Mouse (Mus musculus): ENCODE data around the gene Hoxd3. TPM values are rescaled to one million over a fixed set of nuclear protein-coding genes. Genes with fewer than 3 reads are reported as not detected.

Gene Hoxd3
- polyA plus RNA-seq, 1 experiment from 2014 or later, result 0.55 TPM

DNA sequence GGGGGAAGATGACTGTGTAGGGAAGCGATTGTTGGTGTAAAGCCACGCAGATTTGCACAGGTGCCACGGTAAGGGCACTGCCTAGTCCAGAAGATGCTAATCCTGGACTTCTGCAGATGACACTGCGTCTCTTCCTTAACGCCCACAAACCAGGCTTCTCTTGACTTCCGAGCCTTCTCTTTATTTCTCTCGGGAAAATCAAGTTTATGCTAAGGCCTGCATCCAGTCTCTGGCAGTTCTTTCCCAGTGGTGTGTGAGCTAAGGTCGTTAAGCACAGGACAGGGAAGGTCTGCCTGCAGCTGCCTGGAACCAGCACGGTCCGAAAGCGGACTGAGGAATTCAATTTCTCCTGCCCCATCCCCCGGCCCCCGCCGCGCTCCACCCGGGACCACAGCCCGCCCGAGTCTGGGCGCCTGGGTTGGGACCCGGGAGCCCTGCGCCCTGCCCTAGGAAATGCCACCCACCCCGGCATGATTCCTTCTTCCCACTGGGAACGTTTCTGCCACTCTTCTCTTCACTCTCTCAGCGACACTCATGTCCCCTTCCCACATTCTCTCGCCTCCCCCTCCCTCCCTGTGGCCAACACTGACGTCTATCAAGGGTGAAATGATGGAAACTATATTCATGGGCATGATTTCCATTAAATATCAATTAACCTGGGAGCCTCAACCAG, 7.9 kb upstream of the Hoxd3 start:
- peaks cover 4% of the 10 kb centered on the region; the same call in 1 of the 2 replicates for H3K36me3 ChIP-seq
- 10% methylated on average over 26 of the region's 26 CpGs for WGBS
- ATAC-seq (ENCODE audit: insufficient number of reproducible peaks, low FRiP score, low TSS enrichment, low read depth), result peak; percentile 15; the same call in 1 of the 2 replicates
- peak overlapping the region; percentile 90; the same call in 1 of the 2 replicates for H3K4me2 ChIP-seq
- H3K4me1 ChIP-seq, result peaks cover 39% of the 10 kb centered on the region
- no peak overlapping the region for H3K9ac ChIP-seq
- peak overlapping the region; percentile 61 for H3K4me3 ChIP-seq
- peaks cover 88% of the 10 kb centered on the region for H3K27me3 ChIP-seq
- peak overlapping the region; percentile 83; the same call in 1 of the 2 replicates for H3K27ac ChIP-seq
- H3K9me3 ChIP-seq, result no peaks in the 10 kb centered on the region

DNA sequence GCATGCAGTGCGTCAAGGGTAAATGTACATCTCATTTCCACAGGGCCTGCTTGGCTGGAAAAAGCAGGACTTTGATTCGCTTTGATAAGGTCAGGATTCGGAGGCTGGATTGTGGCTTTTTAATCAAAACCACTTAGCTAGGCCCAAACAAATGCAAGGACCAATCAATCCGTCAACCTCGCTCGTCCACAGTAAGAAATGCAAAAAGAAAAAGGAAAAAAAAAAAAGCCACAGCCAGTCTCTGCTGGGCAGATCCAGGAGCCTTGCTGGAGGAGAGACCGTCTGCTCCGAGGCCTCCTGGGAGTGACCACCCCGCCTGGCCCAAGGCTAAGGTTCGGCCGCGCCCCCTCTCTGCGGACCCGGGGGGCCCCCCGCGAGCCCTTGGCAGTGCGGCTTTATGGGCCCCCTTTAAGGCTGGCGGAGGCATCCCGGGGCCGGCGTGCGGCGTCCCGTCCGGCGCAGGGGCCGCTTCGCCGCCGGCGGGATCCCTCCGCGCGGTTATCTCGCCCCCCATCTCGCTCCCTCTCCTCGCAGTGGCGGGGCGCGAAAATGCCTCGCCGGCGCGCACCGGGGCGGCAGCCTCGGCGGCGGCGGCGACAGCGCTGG, 7.2 kb upstream of the Hoxd3 start, which contains the start of gene Hoxd8:
Hoxd8 (plus strand) TSS at position 223 of the 606 bp plus-strand sequence.
- H3K4me1 ChIP-seq, result peaks cover 37% of the 10 kb centered on the region
- WGBS, result 1% methylated on average over 42 of the region's 52 CpGs
- peak within 1 kb of the TSS; percentile 83 for H3K27ac ChIP-seq
- H3K36me3 ChIP-seq, result peaks cover 4% of the 10 kb centered on the region; the same call in 1 of the 2 replicates
- H3K4me2 ChIP-seq, result peak within 1 kb of the TSS; percentile 90
- peaks cover 88% of the 10 kb centered on the region for H3K27me3 ChIP-seq
- H3K9ac ChIP-seq, result peak within 1 kb of the TSS; percentile 54
- no peaks in the 10 kb centered on the region for H3K9me3 ChIP-seq
- ATAC-seq (ENCODE audit: insufficient number of reproducible peaks, low FRiP score, low TSS enrichment, low read depth), result no peak
- peak within 1 kb of the TSS; percentile 61 for H3K4me3 ChIP-seq

DNA sequence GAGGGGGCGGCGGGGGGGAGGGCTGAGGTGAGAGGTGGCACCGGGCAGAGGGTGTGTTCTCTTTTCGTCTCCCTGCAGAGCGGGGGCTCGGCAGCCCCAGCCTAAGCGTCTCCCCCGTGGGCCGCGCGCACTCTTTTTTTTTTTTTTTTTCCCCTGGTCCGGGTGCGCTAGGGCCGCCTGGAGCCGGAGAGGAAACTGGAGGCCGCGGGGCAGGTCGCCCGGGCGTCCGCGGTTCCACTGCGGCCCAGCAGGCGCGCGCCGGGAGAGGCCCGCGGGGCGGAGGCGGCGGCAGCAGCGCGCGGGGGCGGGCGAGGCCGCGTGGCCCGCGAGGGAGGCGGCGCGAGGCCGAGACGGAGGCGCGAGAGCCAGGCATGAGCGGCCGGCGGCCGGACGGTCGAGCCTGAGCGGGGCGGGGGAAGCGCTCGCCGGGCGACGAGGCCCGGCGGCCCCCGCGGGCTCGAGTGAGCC, 6.7 kb upstream of the Hoxd3 start:
- ATAC-seq (ENCODE audit: insufficient number of reproducible peaks, low FRiP score, low TSS enrichment, low read depth), result no peak; the same call in 1 of the 2 replicates
- H3K4me3 ChIP-seq, result peak overlapping the region; percentile 61
- peak overlapping the region; percentile 83 for H3K27ac ChIP-seq
- peak overlapping the region; percentile 90 for H3K4me2 ChIP-seq
- H3K9ac ChIP-seq, result peak overlapping the region; percentile 54
- H3K4me1 ChIP-seq, result peaks cover 33% of the 10 kb centered on the region
- peaks cover 3% of the 10 kb centered on the region; the same call in 1 of the 2 replicates for H3K36me3 ChIP-seq
- peaks cover 88% of the 10 kb centered on the region for H3K27me3 ChIP-seq
- no peaks in the 10 kb centered on the region for H3K9me3 ChIP-seq
- WGBS, result 0% methylated on average over 17 of the region's 66 CpGs

GRCm38 (mm10) chr2:74705467-74706089, 6.1 kb upstream of the Hoxd3 start:
- Histone ChIP-seq H3K36me3 (no peaks in the 10 kb centered on the region), H3K4me1 (peaks cover 27% of the 10 kb centered on the region), H3K27me3 (peaks cover 88% of the 10 kb centered on the region), H3K27ac (peak overlapping the region; percentile 83), H3K9ac (peak overlapping the region; percentile 54), H3K9me3 (no peaks in the 10 kb centered on the region), H3K4me3 (peak overlapping the region; percentile 61), H3K4me2 (peak overlapping the region; percentile 90)
- WGBS, result under 1% methylated on average over 80 of the region's 85 CpGs
- no peak for ATAC-seq (ENCODE audit: insufficient number of reproducible peaks, low FRiP score, low TSS enrichment, low read depth)

DNA sequence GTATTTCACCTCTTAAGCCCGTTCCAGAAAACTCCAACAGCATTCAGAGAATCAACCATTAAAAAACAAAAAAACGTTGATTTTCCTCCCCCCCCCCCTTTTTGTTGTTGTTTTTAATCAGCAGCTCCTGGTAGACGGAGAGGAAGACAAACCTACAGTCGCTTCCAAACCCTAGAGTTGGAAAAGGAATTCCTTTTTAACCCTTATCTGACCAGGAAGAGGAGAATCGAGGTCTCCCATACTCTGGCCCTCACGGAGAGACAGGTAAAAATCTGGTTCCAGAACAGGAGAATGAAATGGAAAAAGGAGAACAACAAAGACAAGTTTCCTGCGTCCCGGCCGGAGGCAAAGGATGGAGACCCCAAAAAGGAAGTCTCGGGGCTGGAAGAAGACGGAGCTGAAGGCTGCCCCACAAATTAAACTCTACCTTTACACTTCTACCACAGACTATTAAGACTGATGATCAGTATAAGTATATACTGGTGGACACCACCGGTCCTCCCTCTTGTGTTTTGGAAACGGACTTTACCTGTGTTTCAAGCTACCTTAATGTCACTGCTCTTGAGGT, 5.2 kb upstream of the Hoxd3 start:
- no peaks in the 10 kb centered on the region for H3K9me3 ChIP-seq
- H3K9ac ChIP-seq, result no peak overlapping the region
- H3K27ac ChIP-seq, result no peak overlapping the region
- peaks cover 24% of the 10 kb centered on the region for H3K4me1 ChIP-seq
- WGBS, result 7% methylated on average over 13 of the region's 13 CpGs
- no peaks in the 10 kb centered on the region for H3K36me3 ChIP-seq
- peaks cover 86% of the 10 kb centered on the region for H3K27me3 ChIP-seq
- peak overlapping the region; percentile 61 for H3K4me3 ChIP-seq
- ATAC-seq (ENCODE audit: insufficient number of reproducible peaks, low FRiP score, low TSS enrichment, low read depth), result no peak
- H3K4me2 ChIP-seq, result peak overlapping the region; percentile 90; the same call in 1 of the 2 replicates

GRCm38 (mm10) chr2:74707599-74707998, 4.1 kb upstream of the Hoxd3 start:
- Histone ChIP-seq H3K27ac (no peak overlapping the region), H3K4me2 (no peak overlapping the region), H3K4me3 (0 out of 2 replicates have a peak overlapping the region, but pooled peaks have one; percentile 4), H3K9me3 (no peaks in the 10 kb centered on the region), H3K4me1 (peaks cover 33% of the 10 kb centered on the region), H3K9ac (no peak overlapping the region), H3K36me3 (no peaks in the 10 kb centered on the region), H3K27me3 (peaks cover 94% of the 10 kb centered on the region)
- no peak for ATAC-seq (ENCODE audit: insufficient number of reproducible peaks, low FRiP score, low TSS enrichment, low read depth)
- WGBS, result 36% methylated on average over 7 of the region's 7 CpGs

DNA sequence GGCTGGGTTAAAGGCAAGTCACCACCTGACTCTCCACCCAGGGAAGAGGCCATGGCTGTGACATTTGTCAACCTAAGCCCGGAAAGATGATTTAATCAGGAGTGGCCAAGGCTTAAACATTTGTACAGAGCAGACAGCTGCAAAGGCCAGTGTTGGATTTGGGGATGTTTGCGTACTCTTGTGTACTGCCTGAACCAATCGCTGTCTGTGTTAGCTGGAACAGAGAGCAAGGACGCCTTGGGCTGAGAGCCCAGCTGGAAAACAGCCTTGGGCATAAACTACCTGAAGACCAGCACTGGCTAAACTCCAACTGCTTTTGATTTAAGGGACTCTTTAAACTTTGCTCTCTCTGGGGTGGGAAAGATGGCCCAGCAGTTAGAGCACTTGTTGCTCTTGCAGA, 3.1 kb upstream of the Hoxd3 start:
- no peak overlapping the region for H3K9ac ChIP-seq
- H3K4me2 ChIP-seq, result no peak overlapping the region
- no peak for ATAC-seq (ENCODE audit: insufficient number of reproducible peaks, low FRiP score, low TSS enrichment, low read depth)
- H3K36me3 ChIP-seq, result no peaks in the 10 kb centered on the region
- peaks cover 96% of the 10 kb centered on the region for H3K27me3 ChIP-seq
- no peak overlapping the region for H3K4me3 ChIP-seq
- WGBS, result 27% methylated on average over 4 of the region's 4 CpGs
- H3K4me1 ChIP-seq, result peaks cover 32% of the 10 kb centered on the region
- no peaks in the 10 kb centered on the region for H3K9me3 ChIP-seq
- H3K27ac ChIP-seq, result no peak overlapping the region

DNA sequence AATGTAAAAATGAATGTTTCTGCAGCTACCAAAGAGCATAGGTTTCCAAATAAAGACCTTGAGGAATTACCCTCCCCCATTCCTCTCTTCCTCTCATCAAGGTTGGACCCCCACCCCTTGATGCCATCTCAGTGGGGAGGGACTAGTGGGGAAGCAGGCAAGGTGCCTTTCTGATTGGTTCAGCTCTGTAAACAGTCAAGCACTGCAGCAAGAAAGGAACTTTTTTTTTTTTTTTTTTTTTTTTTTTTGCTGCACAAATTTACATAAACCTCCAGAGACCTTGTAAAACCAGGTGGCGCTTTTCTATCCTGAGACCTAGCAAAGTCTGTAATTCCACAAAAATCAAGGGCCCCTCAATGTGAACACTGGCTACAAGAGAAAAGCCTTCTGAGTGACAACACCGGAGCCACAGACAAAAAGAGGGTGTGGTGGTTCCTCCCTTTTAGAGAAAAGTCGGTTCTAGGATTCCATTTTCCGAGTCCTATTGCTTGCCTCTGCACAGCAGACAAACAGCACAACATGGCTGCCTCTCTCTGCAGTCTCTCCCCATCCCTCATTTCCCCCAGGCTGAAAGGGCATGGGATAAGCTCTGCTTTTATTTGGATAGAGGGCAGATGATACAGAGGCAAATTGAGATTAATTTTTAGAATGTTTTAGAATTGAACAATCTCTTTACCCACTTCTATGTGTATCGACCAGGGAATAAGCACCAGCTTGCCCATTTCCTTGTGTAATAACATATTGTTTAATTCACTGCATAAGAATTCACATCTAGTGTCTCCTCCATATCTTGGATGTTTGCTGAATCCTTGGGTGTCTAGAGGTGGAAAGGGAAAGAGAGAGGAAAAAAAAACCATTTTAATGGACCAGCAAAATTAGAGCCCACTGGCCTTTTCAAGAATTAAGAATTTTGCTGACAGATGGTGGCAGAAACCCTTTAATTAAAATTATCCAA, 2.0 kb upstream of the Hoxd3 start:
- Histone ChIP-seq H3K4me2 (no peak overlapping the region), H3K27me3 (peaks cover 96% of the 10 kb centered on the region), H3K4me1 (peaks cover 25% of the 10 kb centered on the region), H3K9me3 (no peaks in the 10 kb centered on the region), H3K36me3 (no peaks in the 10 kb centered on the region), H3K4me3 (no peak overlapping the region), H3K27ac (no peak overlapping the region), H3K9ac (no peak overlapping the region)
- 15% methylated on average over 5 of the region's 5 CpGs for WGBS
- no peak for ATAC-seq (ENCODE audit: insufficient number of reproducible peaks, low FRiP score, low TSS enrichment, low read depth)

- Histone ChIP-seq H3K27me3 (peaks cover 96% of the 10 kb centered on the region), H3K36me3 (no peaks in the 10 kb centered on the region), H3K4me3 (peak overlapping the region; percentile 45), H3K4me2 (peak overlapping the region; percentile 72), H3K9ac (no peak overlapping the region), H3K9me3 (no peaks in the 10 kb centered on the region), H3K4me1 (peaks cover 23% of the 10 kb centered on the region), H3K27ac (no peak overlapping the region)
- 2% methylated on average over 16 of the region's 16 CpGs for WGBS
- no peak for ATAC-seq (ENCODE audit: insufficient number of reproducible peaks, low FRiP score, low TSS enrichment, low read depth)
Observed at GRCm38 (mm10) chr2:74710929-74711543, 691 bp upstream of the Hoxd3 start.

DNA sequence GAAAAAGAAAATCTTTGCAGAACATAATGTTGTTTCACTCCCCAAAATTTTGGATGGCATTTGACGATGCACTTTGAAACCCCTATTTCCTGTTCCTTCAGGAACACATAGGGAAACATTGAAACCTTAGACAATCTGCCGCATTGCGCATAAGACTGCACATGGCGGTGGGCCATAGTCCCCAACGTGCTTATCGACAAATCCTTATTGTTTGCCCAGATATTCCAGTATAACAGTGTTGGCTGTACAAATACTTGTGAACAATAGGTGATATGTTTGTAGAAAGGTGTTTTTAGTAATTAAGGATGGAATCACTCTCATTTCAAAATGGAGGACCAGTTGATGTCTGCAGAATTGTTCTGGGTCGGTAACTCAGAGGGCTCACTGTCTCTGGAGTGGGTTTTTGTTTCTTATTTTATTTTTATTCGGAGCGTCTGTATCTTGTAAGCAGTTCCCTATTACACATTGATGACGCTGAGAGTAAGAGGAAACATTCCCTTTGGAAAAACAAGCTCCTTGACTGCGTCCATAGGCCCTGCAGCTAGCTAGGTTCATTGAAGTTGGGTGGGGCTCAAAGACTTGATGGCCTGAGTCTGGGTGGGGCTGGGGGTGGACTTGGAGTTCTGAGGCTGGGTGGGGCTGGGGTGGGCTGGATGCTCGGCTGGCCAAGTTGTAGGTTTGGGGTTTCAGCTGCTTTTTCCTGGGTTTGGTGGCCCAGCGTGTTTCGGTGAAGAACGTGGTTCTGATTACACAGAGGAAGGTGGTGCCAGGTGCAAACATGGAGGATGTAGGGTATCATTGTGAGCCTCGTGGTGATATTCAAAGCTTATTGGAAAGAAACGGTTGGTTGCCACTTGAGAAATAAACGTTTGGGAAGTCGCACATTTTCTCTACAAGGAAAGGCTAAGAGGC, 1.8 kb downstream of the Hoxd3 start:
- H3K36me3 ChIP-seq, result no peaks in the 10 kb centered on the region
- peak overlapping the region; percentile 19; the same call in 1 of the 2 replicates for H3K4me2 ChIP-seq
- no peaks in the 10 kb centered on the region for H3K9me3 ChIP-seq
- 11% methylated on average over 19 of the region's 19 CpGs for WGBS
- ATAC-seq (ENCODE audit: insufficient number of reproducible peaks, low FRiP score, low TSS enrichment, low read depth), result no peak
- peaks cover 25% of the 10 kb centered on the region for H3K4me1 ChIP-seq
- no peak overlapping the region for H3K27ac ChIP-seq
- no peak overlapping the region for H3K9ac ChIP-seq
- H3K27me3 ChIP-seq, result peaks cover 97% of the 10 kb centered on the region
- H3K4me3 ChIP-seq, result no peak overlapping the region

All from limb, embryonic 15.5 days (tissue).